Mouse (Mus musculus) layer of hippocampus, adult 2 months (tissue): ENCODE measurements around the gene Rara. TPM values are rescaled to one million over a fixed set of nuclear protein-coding genes. Genes with fewer than 3 reads are reported as not detected.

ENCODE experiments used
- DNase-seq, 2 experiments: peaks; one replicate each; pipeline ENCODE4 v3.0.0; 2022; ENCODE audit warnings: low spot score in 2 of 2
- H3K27ac ChIP-seq: fragments of 200-600 bp; 2 replicates; pipeline ENCODE4 v1.8.1; 2022
- H3K4me3 ChIP-seq: fragments of 200-600 bp; 2 replicates; pipeline ENCODE4 v1.8.1; 2022; ENCODE audit warnings: mild to moderate bottlenecking
- CTCF ChIP-seq: fragments of 200-600 bp; conservative IDR thresholded peaks from 2 replicates; pipeline ENCODE4 v1.8.1; 2022; ENCODE audit warnings: antibody characterized with exemption, mild to moderate bottlenecking, moderate library complexity
- total RNA-seq, 2 experiments: library from RNA; stranded (reverse); gene quantifications; 2 replicates each; pipeline ENCODE4 v1.2.3; 2021

The Rara gene
- total RNA-seq, 2 experiments from 2014 or later = 15.4 to 19.0 TPM

DNA sequence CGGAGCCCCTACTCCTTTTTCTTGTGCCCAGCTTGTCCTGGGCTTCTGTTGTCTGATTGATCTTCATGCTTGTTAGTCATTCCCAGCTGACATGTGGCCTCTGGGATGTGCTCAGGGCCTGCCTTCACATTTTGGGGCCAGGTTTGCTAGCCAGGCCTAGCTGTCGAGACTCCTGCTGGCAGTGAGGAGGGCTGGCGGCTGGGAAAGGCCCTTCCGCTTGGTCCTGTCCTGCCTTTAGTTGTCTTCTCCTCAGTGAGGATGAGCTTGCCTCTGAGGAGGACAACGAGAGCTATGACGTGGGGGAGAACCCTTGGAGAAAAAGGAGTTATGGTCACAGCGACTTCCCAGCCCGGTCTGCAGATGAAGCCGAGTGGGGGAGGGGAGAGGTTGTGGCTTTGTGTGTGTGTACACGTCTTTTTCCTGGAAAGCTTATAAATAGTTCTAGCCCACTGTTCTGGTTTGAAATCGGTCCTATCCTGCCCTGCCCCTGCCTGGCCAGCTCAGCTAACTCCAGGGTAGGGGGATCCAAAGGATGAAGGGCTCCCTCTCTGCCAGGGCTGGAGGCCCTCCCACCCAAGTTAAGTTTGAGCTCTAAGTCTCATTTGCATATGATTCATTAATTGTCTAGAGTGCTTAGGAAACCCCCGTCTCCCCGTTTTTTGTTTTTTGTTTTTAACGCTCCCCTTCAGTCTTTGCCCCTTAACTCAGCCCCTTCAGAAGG is 16.3 kb downstream of the Rara start:
- no peak for DNase-seq
- TF ChIP-seq CTCF = no peak
- no peak overlapping the region for H3K4me3 ChIP-seq
- H3K27ac ChIP-seq = peak overlapping the region; percentile 48; the same call in 1 of the 2 replicates

DNA sequence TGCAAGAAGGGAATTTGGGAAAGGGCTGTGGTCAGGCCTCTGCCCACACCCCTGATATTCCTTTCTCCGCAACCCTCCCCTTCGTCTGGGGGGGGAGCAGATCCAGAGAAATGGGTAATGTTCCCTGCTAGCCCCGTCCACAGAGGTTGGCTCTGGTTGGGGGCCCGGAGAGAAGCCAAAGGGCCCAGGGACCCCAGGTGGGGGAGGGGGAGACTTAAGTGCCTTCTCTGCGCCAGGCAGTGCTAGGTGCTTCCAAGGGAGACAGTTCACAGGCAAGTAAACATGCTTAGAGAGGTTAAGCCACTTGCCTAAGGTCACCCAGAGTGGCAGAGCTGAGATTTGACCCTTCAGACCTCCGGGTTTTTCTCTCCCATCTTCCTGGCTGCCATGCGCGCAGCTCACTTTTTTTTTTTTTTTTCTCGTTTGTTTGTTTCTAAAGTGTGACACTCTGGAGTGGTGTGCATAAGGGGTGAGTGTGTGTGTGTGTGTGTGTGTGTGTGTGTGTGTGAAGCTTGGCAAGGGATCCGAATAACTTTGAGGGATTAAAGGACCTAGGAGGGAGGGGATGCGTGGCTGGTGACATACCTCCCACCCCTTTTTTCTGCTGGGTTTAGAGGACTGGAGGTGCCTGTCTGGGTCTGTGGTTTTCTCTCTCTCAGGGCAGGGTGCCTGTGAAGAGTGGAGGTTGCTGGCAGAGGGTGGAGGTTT is 17.4 kb downstream of the Rara start:
- Histone ChIP-seq H3K27ac (no peak overlapping the region), H3K4me3 (no peak overlapping the region)
- DNase-seq = no peak
- TF ChIP-seq CTCF = no peak

DNA sequence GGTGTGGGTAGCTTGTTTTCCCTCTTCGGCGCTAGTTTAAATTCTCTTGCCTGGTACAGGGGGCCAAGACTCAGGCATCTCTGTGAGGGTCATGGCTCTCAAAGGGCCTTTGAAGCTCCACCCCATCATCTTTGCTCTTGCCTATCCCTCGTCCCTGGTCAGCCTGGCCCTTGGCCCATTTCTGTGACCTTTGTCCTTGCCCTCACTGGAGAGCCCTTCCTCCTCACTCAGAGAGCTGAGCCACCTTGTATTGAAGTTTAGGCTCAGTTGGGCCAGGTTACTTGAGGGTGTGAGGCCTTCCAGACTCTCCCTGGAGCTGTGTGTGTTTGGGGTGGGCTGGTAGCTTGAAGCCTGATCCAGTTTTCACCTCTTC is 18.0 kb downstream of the Rara start:
- DNase-seq = no peak
- no peak for TF ChIP-seq CTCF
- no peak overlapping the region for H3K27ac ChIP-seq
- no peak overlapping the region for H3K4me3 ChIP-seq

DNA sequence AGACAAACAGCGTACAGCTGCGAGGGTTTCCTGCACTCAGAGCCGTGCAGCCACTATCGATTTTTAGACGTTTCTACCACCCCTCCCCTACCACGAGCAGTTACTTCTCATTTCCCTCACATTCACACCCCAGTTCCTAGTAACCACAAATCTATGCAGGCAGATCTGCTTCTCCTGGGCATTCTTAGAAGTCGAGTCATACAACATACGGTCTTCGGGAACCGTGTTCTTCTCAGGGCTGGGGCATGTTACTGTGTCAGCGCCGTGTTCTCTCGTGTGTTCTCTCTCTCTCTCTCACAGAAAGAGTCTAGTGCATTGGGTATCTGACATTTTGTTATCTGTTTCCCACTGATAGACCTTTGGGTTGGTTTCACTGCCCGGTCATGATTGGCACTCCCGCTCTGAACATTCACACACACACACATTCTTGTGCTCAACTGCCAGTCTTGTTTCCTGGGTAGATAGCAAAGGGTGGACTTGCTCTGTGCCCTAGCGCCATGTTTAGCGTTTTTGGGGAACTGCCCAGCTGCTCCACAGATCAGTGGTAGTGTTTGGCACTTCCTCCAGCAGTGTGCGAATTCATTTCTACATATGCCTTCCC is 20.5 kb downstream of the Rara start:
- no peak for DNase-seq

DNA sequence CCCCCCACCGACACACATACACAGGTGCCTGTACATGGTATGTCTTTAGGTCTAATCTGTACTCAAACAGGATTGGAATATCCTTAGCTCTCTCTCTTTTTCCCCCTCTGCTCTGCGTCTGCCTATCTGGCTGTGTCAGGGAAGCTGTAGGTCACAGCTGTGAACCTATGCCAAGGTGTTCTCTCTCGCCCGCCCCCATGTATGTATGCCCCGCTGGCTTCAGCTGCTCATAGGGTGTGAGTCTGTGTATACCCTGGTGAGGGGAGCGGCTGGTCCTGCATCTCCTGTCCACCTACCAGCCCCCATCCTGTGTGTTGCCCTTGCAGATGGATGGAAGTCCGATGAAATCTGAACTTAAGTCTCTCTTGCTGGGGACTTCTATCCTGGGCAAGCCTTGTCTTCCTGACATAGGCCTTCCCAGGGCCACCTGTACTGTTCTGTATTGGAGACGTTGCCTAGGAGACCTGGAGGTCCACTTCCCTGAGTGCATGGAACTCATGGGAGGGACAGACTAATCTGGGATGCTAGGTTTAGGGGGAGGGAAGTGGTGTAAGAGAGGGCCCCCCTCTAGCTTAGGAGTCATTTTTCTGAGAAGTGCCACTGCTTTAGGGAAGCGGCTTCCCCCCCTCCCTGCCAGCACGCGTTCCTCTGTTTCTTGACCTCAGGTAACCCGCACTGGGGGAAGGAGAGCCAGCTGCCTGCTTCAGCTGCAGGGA is 21.8 kb downstream of the Rara start:
- no peak overlapping the region for H3K27ac ChIP-seq
- no peak for DNase-seq
- TF ChIP-seq CTCF = no peak
- H3K4me3 ChIP-seq = no peak overlapping the region

More for the DNA sequence above, 20.5 kb downstream of the Rara start:
- no peak for TF ChIP-seq CTCF
- H3K4me3 ChIP-seq = no peak overlapping the region
- no peak overlapping the region for H3K27ac ChIP-seq

DNA sequence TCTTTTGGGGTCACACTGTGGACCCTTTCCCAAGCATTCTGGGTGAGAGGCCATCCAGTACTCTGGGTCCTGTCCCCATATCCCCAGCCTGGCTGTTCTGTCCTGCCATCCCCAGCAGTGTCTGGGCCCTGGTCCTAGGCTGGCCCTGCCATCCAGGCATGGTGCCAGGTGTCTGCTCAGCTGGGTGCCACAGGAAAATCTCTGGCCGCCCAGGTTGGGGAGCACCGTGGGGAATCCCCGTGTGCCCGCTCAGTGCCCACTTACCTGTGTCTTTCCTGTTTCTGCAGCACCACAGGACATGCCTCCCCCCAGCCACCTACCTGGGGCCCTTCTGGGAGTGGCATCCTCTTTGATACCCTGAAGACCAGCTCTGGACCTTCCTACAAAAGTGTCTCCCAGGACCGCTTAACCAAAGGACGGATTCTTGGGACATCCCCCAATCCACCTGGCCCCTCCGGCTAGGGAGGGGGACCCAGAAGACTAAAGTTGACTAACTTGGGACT is 22.4 kb downstream of the Rara start:
- Histone ChIP-seq H3K27ac (no peak overlapping the region), H3K4me3 (no peak overlapping the region)
- no peak for DNase-seq
- TF ChIP-seq CTCF = no peak

DNA sequence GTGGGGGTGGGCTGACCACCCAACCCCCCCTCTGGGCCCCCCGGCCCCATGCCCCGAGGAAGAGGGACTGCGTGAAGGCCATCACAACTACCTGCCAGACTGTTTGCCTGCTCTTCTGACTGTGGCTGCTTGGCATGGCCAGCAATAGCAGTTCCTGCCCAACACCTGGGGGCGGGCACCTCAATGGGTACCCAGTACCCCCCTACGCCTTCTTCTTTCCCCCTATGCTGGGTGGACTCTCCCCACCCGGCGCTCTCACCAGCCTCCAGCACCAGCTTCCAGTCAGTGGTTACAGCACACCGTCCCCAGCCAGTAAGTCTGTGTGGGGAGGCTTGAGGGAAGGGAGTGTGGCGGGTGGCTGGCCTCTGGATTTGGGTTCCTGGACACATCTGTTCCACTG is 22.9 kb downstream of the Rara start:
- no peak for DNase-seq
- TF ChIP-seq CTCF = no peak
- Histone ChIP-seq H3K27ac (no peak overlapping the region), H3K4me3 (no peak overlapping the region)

DNA sequence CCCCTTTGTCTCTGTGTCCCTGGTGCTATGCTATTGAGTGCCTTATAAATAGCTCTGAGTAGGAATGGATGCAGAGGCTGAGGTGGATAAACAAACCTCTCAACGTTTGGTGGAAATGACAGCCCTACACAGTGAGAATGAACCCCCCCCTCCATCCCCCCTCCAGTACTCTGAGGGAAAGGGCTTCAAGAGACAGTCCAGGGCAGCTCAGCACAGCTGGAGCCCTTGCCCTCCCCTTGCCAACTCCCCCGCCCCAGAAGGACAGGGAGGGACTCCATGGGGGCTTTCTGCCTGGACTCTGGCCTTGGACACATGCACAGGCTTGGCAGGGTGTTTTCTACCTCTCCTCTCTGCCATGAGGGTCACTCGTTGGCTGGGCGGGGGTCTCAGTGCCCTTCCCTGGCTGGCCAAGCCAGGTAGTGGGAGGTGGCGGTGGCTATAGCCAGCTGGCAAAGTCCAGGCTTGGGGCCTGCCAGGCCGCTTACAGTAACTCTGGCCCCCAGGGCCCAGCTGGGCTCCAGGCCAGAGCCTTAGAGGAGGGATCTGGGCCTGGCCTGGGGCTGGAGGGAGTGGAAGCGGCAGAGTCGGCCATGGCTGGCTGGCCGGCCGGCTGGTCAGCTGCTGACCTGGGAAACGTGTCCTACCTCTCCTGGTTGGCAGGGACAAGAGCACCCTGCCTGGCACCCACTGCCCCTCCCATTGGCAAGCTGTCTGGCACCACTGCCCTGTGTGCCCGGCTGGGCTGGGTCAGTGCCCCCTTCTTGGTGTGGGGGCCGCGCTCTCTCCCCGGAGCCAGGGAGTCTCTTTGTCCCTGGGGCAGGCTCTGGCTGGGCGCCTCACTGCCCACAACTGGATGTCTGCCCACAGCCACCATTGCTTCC is 23.6 kb downstream of the Rara start:
- no peak overlapping the region for H3K4me3 ChIP-seq
- TF ChIP-seq CTCF = no peak
- peak overlapping the region; percentile 68; the same call in 1 of the 2 replicates for H3K27ac ChIP-seq
- DNase-seq = peak in 1 of 2 experiments; percentile 62

DNA sequence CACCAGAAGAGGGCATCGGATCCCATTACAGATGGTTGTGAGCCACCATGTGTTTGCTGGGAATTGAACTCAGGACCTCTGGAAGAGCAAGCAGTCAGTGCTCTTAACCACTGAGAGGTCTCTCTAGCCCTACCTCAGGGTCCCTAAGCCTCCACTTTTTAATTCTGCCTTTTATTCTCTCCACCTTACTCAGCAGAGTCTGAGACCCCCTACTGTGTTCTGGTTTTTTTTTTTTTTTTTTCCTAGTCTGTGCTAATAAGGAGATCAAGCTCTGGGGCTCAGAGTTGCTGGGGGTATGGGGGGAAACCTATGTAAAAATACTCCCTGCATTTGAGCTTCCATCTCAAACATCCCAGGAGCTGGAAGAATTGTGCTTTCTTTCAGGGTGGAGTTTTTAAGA is 24.5 kb downstream of the Rara start:
- peak; percentile 28; the same call in 1 of the 2 replicates for TF ChIP-seq CTCF
- DNase-seq = no peak

DNA sequence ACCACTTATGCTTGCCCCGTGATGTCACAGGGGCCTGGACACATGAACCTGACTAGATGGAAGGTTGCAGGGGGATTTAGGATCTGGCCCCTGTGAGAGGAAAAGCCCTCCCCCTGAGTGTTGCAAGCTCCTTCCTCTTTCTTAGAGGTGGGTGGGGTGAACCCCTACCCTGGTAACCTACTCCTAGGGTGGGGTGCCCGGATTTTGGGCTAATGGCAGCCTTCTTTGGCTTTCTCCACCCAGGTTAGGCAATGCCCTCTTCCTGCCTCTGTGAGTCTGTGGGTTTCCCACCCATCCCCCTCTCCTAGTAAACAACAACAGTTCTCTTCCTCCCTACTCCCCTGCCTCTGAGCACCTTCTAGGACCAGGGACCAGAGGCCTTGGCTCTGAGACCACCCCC is 25.1 kb downstream of the Rara start:
- no peak overlapping the region for H3K27ac ChIP-seq
- no peak for TF ChIP-seq CTCF
- no peak overlapping the region for H3K4me3 ChIP-seq
- DNase-seq = no peak

More for the DNA sequence above, 24.5 kb downstream of the Rara start:
- no peak overlapping the region for H3K27ac ChIP-seq
- H3K4me3 ChIP-seq = no peak overlapping the region

DNA sequence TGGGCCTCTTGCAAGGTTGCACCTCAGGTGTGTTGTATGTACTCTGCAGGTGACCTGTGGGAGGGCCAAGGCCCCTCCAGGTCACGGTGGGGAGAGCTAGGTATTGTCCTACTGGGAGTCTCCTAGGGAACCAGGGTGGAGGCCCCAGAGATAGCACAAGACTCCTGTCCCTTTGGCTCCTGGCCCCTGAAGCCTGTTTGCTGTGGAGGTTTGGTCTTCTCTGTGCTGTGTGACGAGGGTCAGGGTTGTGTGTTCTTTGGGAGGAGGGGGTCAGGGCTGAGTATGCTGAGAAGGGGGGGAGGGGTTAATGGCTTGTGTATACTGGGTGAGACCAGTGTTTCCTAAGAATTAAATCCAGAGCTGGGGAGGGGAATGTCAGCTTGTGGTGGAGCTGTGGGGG is 25.7 kb downstream of the Rara start:
- H3K27ac ChIP-seq = no peak overlapping the region
- no peak for DNase-seq
- no peak overlapping the region for H3K4me3 ChIP-seq
- TF ChIP-seq CTCF = no peak

DNA sequence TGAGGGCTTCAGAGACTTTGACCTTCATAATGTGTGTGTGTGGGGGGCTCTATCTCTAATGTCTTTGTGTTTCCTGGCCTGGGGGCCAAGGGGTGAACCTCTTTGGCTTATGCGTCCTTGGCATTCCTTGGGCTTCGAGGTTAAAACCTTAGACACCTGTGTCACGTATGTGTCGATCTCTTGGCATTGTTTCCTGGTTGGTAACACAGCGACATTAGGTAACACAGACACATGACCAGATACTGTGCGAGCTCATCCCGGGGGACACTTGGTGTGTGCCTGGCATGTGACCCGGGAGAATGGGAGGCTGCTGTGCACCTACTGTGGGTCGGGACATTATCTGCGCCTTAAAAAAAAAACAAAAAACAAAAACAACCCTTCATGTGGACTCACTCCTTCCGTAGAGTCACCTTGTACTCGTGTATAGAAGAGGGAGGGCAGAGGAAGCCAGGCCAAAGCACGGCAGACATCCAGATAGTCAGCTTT is 26.3 kb downstream of the Rara start:
- no peak overlapping the region for H3K4me3 ChIP-seq
- H3K27ac ChIP-seq = peak overlapping the region; percentile 67; the same call in 1 of the 2 replicates
- TF ChIP-seq CTCF = no peak
- DNase-seq = no peak
